Mouse (Mus musculus) kidney, postnatal 0 days (tissue): ENCODE results near the gene Hspbp1. TPM values are rescaled to one million over a fixed set of nuclear protein-coding genes. Genes with fewer than 3 reads are reported as not detected.

Source experiments
- ATAC-seq: fragments of 200-750 bp; cut with Nextera tagmentation; replicated peaks from 2 replicates; pipeline ENCODE4 v1.8.0; 2017; ENCODE audit warnings: low read depth, moderate number of reproducible peaks, moderate TSS enrichment, moderate library complexity; ENCODE audit not compliant: low FRiP score
- DNase-seq: peaks from one replicate; pipeline ENCODE4 v3.0.0-alpha.2; 2016; ENCODE audit warnings: low spot score
- H3K27ac ChIP-seq: fragments of 300-500 bp; sonication (generic); 2 replicates; pipeline ENCODE4 v1.5.1; 2014; ENCODE audit warnings: mild to moderate bottlenecking
- H3K27me3 ChIP-seq: fragments of 300-500 bp; sonication (generic); 2 replicates; pipeline ENCODE4 v1.6.1; 2014; ENCODE audit warnings: low read length, mixed read lengths; ENCODE audit not compliant: insufficient read depth
- H3K36me3 ChIP-seq: fragments of 300-500 bp; sonication (generic); 2 replicates; pipeline ENCODE4 v1.6.1; 2014; ENCODE audit warnings: low read length, mixed read lengths; ENCODE audit not compliant: insufficient read depth
- H3K4me1 ChIP-seq: fragments of 300-500 bp; sonication (generic); replicated peaks from 2 replicates; pipeline ENCODE4 v1.6.1; 2014; ENCODE audit warnings: antibody characterized with exemption, low read length, mixed read lengths; ENCODE audit not compliant: insufficient read depth
- H3K4me2 ChIP-seq: fragments of 300-500 bp; sonication (generic); 2 replicates; pipeline ENCODE4 v1.6.1; 2014; ENCODE audit warnings: mild to moderate bottlenecking, low read length, moderate library complexity, mixed read lengths
- H3K4me3 ChIP-seq: fragments of 300-500 bp; sonication (generic); replicated peaks from 2 replicates; pipeline ENCODE4 v1.5.1; 2014; ENCODE audit warnings: low read depth, low read length
- H3K9ac ChIP-seq: fragments of 300-500 bp; sonication (generic); 2 replicates; pipeline ENCODE4 v1.6.1; 2014; ENCODE audit warnings: low read depth, low read length
- H3K9me3 ChIP-seq: fragments of 300-500 bp; sonication (generic); replicated peaks from 2 replicates; pipeline ENCODE4 v1.6.1; 2016; ENCODE audit warnings: low read length, inconsistent platforms, mixed read lengths
- CTCF ChIP-seq: IDR thresholded peaks from 2 replicates; pipeline ENCODE4 v1.5.1; 2016; ENCODE audit warnings: antibody characterized with exemption, low read depth, mild to moderate bottlenecking, moderate library complexity
- WGBS: fragments of 180-500 bp; shearing (Covaris S2); extraction: QIAGEN DNeasy Blood & Tissue Kit; methylation state at CpG from one replicate; pipeline ENCODE4 v1.1.7; 2014; 5-methylcytosine and 5-hydroxymethylcytosine counted together
- polyA plus RNA-seq: library from polyadenylated mRNA; unstranded; fragments of >200 nt; fragmentation: Nextera tagmentation; extraction: Ambion mirVana; gene quantifications from 2 replicates; pipeline ENCODE4 v1.2.1, GENCODE M21; 2015

The Hspbp1 gene
- polyA plus RNA-seq, 1 experiment from 2014 or later = 99.7 TPM

- Histone ChIP-seq H3K9ac (no peak overlapping the region), H3K4me1 (no peaks in the 10 kb centered on the region), H3K36me3 (no peaks in the 10 kb centered on the region), H3K9me3 (no peaks in the 10 kb centered on the region), H3K4me2 (no peak overlapping the region), H3K27ac (no peak overlapping the region), H3K27me3 (no peaks in the 10 kb centered on the region), H3K4me3 (no peak overlapping the region)
- no peak for DNase-seq
- no peak for TF ChIP-seq CTCF
- no peak for ATAC-seq
- 96% methylated on average over 3 of the region's 3 CpGs for WGBS
These were observed 34.4 kb upstream of the Hspbp1 start for GRCm38 (mm10) chr7:4719276-4719675.

- peak; percentile 35 for DNase-seq
- WGBS = 51% methylated on average over 6 of the region's 6 CpGs
- Histone ChIP-seq H3K4me1 (no peaks in the 10 kb centered on the region), H3K4me2 (no peak overlapping the region), H3K27me3 (no peaks in the 10 kb centered on the region), H3K27ac (no peak overlapping the region), H3K9ac (no peak overlapping the region), H3K4me3 (no peak overlapping the region), H3K36me3 (peaks cover 9% of the 10 kb centered on the region; the same call in 1 of the 2 replicates), H3K9me3 (no peaks in the 10 kb centered on the region)
- ATAC-seq = no peak
- no peak for TF ChIP-seq CTCF
These were observed 32.1 kb upstream of the Hspbp1 start for GRCm38 (mm10) chr7:4716955-4717354.

GRCm38 (mm10) chr7:4712594-4712993 lies 27.7 kb upstream of the Hspbp1 start:
- Histone ChIP-seq H3K36me3 (peaks cover 41% of the 10 kb centered on the region; the same call in 1 of the 2 replicates), H3K27me3 (no peaks in the 10 kb centered on the region), H3K9ac (no peak overlapping the region), H3K4me3 (no peak overlapping the region), H3K27ac (no peak overlapping the region), H3K9me3 (no peaks in the 10 kb centered on the region), H3K4me1 (no peaks in the 10 kb centered on the region), H3K4me2 (no peak overlapping the region)
- 84% methylated on average over 3 of the region's 3 CpGs for WGBS
- peak; percentile 38; the same call in 1 of the 2 replicates for TF ChIP-seq CTCF
- no peak for ATAC-seq
- no peak for DNase-seq

GRCm38 (mm10) chr7:4705098-4705497 lies 20.2 kb upstream of the Hspbp1 start:
- H3K9ac ChIP-seq = no peak overlapping the region
- DNase-seq = peak; percentile 54
- no peak overlapping the region for H3K4me3 ChIP-seq
- 47% methylated on average over 18 of the region's 18 CpGs for WGBS
- no peak overlapping the region for H3K27ac ChIP-seq
- H3K4me2 ChIP-seq = no peak overlapping the region
- no peaks in the 10 kb centered on the region for H3K27me3 ChIP-seq
- H3K4me1 ChIP-seq = no peaks in the 10 kb centered on the region
- no peak for ATAC-seq
- TF ChIP-seq CTCF = peak; percentile 66
- peaks cover 26% of the 10 kb centered on the region for H3K36me3 ChIP-seq
- no peaks in the 10 kb centered on the region for H3K9me3 ChIP-seq

- H3K4me1 ChIP-seq = no peaks in the 10 kb centered on the region
- no peaks in the 10 kb centered on the region for H3K27me3 ChIP-seq
- H3K4me2 ChIP-seq = no peak overlapping the region
- no peak for ATAC-seq
- no peak overlapping the region for H3K9ac ChIP-seq
- no peak overlapping the region for H3K27ac ChIP-seq
- H3K9me3 ChIP-seq = no peaks in the 10 kb centered on the region
- H3K4me3 ChIP-seq = no peak overlapping the region
- 94% methylated on average over 7 of the region's 7 CpGs for WGBS
- DNase-seq = no peak
- no peak for TF ChIP-seq CTCF
- peaks cover 18% of the 10 kb centered on the region for H3K36me3 ChIP-seq
These were observed 18.3 kb upstream of the Hspbp1 start for GRCm38 (mm10) chr7:4703195-4703594.

- H3K9ac ChIP-seq = no peak overlapping the region
- no peaks in the 10 kb centered on the region for H3K9me3 ChIP-seq
- H3K27ac ChIP-seq = no peak overlapping the region
- peaks cover 11% of the 10 kb centered on the region for H3K36me3 ChIP-seq
- H3K4me2 ChIP-seq = no peak overlapping the region
- 42% methylated on average over 8 of the region's 8 CpGs for WGBS
- no peak for TF ChIP-seq CTCF
- no peak overlapping the region for H3K4me3 ChIP-seq
- H3K4me1 ChIP-seq = no peaks in the 10 kb centered on the region
- H3K27me3 ChIP-seq = no peaks in the 10 kb centered on the region
- peak; percentile 18 for DNase-seq
- no peak for ATAC-seq
These were observed 17.5 kb upstream of the Hspbp1 start for GRCm38 (mm10) chr7:4702334-4702733.

- ATAC-seq (no peak), DNase-seq (no peak)
- Histone ChIP-seq H3K36me3 (0 out of 2 replicates have a peak, but pooled peaks cover 17% of the 10 kb centered on the region), H3K9ac (no peak overlapping the region), H3K4me2 (no peak overlapping the region), H3K4me3 (no peak overlapping the region), H3K27me3 (no peaks in the 10 kb centered on the region), H3K27ac (no peak overlapping the region), H3K4me1 (no peaks in the 10 kb centered on the region; the same call in 1 of the 2 replicates), H3K9me3 (no peaks in the 10 kb centered on the region)
- no peak for TF ChIP-seq CTCF
- WGBS = 87% methylated on average over 6 of the region's 6 CpGs
These were observed 8.1 kb upstream of the Hspbp1 start for GRCm38 (mm10) chr7:4693004-4693403.
